Mouse (Mus musculus): Measurements from ENCODE around the gene Hif3a. TPM values are rescaled to one million over a fixed set of nuclear protein-coding genes. Genes with fewer than 3 reads are reported as not detected.
"Not testable (repeated sequence)": the region's sequence is repeated elsewhere in the genome, so short reads cannot be mapped to it uniquely, and the experiment has no call there.

Gene Hif3a
- total RNA-seq (2021): 1 to 10 TPM; 1.9 to 3.1 TPM
- long read RNA-seq, experiment 1: 0 reads
- long read RNA-seq, experiment 2, partial matches to known transcripts: 0 of 1 reads
- long read RNA-seq, experiment 2, other reads (novel, unspliced or antisense): 1 of 1 reads

DNA sequence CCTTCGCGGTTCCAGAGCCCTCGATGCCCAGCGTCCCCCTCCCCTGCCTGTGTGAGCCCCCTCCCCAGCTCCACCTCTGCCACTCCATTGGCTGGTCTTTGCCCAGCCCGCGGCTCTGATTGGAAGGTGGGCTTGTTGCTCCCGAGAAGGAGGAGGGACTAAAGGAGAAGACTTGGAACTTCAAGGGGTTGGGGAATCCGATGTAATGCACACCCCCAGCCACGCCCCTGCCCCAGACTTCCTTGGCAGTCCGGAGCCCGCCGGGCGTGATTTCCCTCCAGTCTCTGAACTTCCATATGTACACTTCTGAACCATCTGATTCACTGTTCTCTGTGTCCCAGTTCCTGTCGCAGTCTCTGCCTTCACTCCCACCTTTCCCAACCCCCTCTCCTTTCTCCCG is at the start of gene Hif3a:
Gene Hif3a, minus strand, starts transcription at position 39 of the 400 bp plus-strand sequence.
- peak; percentile 31 for DNase-seq

DNA sequence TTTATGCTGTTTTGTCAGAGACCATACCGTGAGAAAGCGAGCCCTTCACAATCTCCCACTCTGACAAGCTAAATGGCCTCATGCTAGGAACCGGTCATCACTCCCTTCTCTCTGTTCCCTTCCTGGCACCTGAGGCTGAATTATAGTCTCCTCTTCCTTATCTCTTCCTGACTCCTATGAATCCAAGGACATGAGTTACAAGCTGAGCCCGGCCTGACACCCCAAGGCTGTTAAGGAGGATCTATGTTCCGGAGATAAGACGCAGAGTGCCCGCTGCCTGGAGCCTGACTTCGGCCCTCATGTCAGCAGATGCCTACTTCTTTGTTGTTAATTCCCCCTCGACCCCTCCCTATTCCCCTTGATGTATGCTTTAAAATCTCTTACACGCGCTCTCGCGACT is 39.4 kb upstream of the Hif3a start:
- not testable (repeated sequence) for DNase-seq

DNA sequence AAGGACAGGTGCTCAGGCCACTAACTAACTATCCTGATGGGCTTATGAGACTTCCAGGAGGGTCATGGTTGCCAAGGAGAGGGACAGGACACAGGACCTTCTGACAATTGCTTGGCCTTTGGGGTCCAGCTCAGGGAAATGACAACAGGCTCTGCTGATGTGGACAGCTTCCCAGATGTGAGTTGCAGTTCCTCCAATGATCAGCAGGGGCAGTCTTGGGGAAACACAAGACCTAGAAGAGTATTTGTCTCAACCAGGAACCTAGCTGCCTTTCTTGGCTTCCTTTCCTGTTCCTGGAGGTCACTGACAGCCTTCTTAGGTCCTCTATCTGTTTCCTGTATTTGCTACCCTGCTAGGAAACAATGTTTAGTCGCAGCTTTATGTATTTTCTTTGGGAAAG is 29.1 kb upstream of the Hif3a start:
- no peak for DNase-seq

DNA sequence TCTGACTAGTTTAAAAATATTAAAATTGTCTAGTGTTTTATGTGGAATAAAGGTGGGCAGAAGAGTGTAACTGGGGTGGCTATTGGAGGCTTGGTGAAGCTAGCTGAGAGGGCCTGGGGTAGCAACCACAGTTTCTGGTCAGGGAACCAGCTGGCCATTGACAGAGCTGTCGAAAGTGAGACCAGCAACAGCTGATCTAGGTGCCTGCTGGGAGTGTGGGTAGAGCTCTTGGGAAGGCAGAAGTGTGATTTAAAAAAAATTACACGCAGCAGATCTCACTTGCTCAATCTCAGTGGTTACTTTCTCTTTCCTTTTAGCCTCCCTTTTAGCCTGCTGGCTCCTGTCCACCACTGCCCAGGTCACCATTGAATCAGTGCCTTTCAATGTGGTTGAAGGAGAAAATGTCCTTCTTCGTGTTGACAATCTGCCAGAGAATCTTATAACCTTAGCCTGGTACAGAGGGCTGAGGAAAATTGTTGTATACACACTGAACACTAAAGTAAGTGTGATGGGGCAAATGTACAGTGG is 27.9 kb upstream of the Hif3a start:
- no peak for DNase-seq

DNA sequence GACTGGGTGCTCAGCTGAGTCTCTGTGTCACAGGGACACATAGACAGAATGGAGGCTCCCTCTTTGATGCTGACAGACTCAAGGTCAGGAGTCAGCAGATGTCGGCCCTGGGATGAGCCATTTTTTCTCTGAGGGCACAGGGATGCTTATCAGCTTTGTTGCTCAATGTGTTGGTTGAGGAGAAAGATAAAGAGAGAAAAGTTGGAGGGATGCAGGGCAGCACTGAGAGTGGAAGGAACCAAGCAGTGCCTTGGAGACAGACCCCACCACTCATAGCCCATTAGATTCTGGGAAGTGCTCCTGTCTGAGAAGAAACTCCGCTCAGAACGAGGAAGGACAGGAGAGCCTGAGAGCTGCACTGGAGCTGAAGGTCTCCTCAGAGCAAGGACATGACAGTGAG is 25.5 kb upstream of the Hif3a start:
- DNase-seq: no peak

DNA sequence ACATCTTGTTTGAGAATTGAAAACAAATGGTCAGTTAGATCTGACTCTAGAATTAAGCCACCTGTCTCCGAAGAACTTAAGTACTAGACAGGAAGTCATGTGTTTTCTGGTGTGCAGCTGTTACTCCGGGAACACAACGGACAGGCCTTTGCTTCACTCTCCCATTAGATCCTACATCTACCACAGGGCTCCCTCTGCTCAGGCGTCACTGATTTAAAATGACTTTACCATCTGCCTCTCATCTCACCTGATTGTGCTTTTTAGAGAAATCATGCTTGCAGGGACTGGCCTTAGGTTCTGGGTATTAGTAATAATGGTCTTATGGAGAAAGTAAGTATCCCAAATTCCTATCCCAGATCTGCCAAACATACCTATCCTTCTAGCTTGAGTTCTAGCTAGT is 20.5 kb upstream of the Hif3a start:
- DNase-seq: no peak

DNA sequence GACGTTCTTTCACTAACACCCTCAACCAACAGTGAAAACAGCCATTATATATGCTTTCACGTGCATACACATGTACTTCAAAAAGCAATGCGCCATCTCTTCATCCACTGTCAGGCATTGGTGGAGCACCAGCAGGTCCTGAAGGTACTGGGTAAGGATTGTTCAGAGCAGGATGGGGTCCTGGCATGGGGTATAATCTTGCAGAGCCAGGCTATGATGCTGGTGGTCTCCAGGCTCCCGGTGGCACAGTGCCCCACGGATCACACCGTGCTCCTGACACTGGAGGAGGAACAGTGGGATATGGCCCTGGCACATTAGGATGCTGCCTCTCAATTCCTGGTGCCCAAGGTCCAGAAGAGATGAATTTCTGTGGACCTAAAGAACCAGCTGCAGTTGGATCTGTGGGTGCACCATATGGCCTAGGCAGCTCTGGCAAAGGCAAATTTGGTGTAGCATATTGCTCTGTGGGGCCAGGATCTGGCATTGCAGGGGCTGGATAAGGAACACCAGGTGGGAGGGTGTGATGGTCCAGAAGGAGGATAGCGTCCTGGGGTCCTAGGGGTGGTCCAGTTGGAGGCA is 15.9 kb upstream of the Hif3a start:
- DNase-seq: no peak

DNA sequence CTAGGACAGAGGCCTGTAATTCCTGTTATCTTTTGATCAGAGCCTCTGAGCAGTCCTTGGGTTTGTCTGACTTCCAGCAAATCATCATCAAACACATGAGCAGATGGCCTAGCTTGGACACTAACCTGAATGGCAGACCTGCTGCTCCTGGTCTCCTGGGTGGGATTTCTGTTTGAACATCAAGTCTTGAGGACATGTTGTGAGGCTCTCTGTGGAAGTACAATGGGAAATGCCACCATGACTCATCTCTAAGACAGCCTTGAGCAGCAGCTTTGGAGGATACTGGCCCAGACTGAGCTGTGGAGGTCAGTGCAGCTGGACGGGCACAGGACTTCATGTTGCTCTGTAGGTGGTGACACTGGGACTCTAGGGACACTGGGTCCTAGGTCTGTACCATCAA is 14.3 kb upstream of the Hif3a start:
- DNase-seq: no peak

DNA sequence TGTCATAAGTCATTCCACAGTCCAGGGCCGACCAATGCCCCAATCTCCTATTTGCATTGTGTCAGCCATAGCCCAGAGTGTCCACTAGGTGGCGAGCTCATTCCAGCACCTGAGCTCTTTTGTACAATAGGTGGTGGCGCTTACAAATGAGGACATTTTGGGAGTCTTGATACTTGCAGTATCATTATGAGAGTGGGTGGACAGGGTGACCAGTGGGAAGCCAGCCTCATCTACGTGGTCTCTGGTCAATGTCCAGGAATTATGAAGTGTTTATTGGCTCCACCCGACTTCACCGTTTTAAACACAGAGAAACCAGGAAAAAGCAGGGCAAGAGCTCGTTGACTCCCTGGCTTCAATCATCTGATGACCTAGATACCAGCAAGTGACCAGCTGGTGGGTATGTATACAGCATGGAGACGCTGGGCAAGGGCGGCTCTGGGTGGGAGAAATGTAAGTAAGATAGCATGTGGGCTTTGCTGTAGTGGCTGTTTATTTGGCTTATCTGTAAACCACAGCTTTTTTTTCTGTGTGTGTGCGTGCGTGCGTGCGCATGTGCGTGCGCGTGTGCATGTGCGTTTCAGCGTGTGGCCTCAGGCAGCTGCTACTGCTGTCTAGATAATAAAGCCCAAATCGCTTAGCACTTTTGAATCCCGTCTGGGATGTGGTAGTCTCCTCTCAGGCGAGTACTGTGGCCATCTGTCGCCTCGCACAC is 11.8 kb upstream of the Hif3a start, which contains the start of gene Psg16:
Gene Psg16, plus strand, starts transcription at position 137 of the 712 bp plus-strand sequence.
- DNase-seq: peak; percentile 48

DNA sequence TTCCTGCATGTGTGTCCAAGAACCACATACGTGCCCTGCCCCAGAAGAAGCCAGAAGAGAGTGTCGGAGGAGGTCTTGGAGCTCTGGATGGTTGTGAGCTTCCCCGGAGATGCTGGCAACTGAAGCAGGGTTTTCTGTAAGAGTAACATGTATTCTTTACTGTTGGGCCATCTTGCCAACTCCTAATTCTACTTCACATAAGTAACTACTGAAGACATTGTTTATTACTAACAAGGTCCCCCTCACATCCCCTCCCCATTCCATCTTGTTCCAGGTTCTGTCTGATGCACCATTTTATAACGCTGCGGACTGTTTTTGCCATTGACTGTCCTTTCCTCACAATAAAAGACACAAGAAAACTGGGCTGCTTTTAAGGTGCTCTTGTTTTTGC is 11.3 kb upstream of the Hif3a start:
- no peak for DNase-seq

DNA sequence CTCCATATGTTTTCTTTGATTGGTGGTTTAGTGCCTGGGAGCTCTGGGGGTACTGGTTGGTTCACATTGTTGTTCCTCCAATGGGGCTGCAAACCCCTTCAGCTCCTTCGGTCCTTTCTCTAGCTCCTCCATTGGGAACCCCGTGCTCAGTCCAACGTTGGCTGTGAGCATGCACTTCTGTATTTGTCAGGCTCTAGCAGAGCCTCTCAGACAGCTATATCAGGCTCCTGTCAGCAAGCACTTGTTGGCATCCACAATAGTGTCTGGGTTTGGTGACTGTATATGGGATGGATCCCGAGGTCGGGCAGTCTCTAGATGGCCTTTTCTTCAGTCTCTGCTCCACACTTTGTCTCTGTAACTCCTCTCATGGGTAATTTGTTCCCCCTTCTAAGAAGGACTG is 5.4 kb upstream of the Hif3a start:
- not testable (repeated sequence) for DNase-seq

DNA sequence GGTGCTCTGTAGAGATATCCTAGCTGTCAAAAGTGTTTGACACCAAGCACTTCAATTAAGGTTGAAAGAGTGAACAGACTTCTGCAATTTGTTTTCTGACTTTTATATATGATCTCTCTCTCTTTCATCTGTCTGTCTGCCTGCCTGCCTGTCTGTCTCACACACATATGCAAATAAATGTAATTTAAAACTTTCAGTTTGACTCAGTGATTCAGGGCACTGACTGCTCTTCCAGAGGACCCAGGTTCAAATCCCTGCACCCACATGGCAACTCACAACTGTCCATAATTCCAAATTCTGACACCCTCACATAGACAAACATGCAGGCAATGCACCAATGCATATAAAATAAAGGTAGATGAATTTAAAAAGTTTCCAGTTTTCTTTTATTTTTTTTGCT is 4.8 kb upstream of the Hif3a start:
- no peak for DNase-seq

DNA sequence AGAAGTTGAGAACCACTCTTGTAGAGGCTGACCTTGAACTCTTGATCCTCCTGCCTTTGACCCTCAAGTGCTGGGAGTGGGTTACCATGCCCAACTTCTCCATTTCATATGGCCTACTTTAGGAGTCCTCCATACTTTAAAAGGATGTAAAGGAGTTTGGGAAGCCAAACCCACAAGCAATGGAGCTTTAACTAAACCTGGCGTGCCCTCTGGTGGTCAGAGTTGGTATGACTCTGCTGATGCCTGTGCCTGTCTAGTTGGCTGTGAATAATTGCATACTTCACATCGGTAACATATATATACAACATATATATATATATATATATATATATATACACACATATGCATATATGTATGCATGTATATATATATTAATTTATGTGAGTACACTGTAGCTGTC is 4.2 kb upstream of the Hif3a start:
- DNase-seq: peak; percentile 87

DNA sequence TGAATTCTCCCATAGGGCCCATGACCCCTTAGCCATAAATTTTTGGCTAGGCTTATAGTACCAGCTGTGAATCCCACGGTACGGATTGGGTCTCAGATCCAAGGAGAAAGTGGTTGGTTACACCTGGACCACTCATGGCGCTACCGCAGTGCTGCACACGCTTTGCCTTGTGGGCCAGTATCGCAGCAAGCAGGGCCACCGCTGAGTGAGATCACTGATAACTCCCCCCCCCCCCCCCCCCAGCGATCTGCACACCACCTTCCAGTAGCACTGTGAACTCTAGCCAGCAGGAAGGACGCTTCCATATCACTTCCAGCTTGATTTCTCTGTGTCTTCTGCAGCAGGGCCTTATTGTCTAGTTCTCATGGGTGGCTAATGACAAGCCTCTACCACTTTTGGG is 3.4 kb upstream of the Hif3a start:
- DNase-seq: no peak

DNA sequence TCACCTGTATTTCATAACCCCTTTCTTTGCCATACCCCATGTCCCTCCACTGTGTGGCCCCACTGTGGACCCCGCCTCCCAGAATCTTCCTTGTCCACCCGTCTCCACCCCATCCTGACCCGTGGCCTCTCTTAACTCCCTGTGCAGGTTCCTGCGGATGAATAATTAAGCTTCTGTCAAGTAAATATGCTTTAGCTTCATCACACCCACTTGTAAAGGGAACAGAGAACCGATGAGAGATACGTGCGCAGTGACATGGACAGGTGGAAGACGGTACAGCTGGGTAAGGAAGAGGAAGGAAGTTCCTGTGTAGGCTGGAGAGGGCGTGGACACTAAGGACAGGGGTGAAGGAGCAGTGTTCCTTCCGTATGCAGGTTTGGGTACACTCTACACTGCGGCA is 618 bp upstream of the Hif3a start:
- DNase-seq: no peak

DNA sequence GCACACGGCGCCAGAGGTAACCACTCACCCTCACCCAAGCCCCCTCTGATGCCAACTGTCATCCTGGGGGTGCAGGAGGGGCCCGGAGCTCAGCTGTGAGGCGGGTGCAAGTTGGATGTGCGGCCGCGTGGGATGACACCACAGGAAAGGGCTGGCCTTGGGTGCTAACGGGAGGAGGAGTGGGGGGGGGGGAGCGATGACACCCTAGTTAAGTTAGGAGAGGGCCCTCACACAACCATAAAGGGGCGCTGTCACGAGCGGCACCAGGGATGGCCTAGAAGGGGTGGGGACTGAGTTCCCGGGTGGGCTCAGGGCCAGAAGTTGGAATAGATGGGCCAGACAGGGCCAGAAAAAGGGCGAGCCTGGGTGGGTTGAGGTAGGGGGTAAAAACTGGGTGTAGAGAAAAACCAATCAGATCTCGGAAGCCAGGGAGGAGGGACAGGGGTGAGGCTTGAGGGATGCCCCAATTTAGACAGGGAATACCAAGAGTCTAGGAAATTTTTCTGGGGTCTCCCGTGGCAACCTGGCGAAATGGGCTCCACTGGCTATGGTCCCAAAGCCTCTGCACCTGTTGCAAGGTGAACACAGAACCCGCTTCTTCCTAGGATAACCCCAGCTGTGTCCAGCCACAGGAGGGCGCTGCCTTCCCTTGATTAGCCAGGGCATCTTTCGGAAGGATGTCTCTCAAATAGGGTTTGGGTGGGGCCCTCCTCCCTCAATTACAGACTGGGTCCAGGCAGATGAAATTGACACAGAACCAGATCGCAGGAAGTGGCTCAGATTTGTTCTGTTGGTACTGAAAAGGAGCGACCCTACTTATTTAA is 1.2 kb downstream of the Hif3a start:
- peak; percentile 25 for DNase-seq

DNA sequence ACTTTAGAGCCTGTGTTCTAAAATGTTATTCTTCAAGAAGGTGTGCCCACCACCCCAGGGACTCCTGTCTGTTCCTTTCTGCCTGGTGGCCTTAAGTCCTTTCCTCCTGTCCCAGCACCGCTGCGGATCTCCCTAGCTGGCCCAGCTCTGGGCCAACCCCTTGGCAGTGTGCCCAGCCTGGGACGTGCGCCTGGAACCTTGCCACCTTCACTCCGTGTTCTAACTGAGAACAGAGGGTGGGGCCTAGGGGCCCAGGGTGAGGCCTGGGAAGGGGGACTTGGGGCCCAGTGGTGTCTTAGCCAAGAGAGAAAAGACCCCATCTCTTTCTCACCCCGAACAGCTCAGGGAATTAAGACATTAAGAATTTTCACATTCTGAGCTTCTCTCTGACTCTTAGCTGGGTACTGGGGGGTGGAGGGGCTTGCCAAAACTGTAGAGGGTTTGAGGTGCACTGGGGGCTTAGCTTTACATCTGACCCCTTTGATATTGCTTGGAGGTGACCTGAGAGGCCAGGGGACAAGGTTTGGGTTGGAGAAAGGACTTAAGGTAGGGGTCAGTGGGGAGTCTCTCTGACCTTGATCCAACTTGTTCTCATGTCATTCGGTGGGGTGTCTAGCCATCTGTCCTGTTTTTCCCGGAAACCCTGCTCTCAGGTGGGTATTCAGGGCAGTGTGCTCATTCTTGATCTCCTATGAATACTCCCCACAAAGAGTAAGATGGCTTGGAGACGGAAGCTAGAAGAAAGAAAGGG is 2.0 kb downstream of the Hif3a start:
- DNase-seq: peak; percentile 93

DNA sequence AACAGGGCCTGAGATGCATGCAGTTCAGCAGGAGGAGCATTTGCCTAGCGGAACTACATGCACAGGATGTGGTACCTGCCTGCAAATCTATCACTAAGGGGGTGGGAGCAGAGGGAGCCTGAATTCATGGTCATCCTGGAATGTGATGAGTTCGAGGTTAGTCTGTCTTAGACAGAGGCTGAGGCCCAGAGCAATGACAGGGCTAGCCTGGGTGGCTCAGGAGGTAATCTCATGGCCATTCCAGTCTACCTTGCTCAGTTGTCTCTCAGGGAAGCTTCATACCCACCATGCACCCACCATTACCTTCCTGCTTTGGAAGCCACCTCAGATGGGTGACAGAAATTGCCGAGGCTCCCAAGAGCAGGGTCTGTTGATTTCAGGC is 2.8 kb downstream of the Hif3a start:
- DNase-seq: no peak

DNA sequence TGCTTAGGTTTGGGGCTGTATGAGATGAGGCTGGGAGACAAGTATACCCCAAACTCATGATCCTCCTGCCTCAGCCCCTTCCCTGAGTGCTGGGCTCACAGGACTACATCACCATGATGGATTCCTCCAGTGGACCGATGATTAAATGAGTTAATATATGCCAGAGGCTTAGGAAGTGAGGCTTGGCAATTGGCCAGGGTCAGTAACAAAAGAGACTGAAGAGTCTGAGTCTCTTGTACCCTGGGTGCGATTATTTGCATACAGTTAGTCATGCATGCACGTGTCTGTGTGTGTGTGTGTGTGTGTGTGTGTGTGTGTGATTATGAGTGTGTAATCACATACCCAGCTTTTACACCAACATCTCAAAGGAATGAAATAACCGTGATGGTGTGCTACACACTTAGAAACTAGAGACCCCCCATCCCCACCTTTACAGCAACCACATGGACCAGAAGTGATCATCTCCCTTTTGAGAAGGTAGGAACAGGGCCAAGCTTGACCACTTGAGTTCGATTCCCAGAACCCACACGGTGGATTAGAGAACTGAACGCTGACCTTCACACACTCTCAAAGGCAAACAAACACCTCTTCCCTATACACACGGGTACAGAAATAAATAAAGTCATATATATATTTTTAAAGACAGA is 3.3 kb downstream of the Hif3a start:
- no peak for DNase-seq

DNA sequence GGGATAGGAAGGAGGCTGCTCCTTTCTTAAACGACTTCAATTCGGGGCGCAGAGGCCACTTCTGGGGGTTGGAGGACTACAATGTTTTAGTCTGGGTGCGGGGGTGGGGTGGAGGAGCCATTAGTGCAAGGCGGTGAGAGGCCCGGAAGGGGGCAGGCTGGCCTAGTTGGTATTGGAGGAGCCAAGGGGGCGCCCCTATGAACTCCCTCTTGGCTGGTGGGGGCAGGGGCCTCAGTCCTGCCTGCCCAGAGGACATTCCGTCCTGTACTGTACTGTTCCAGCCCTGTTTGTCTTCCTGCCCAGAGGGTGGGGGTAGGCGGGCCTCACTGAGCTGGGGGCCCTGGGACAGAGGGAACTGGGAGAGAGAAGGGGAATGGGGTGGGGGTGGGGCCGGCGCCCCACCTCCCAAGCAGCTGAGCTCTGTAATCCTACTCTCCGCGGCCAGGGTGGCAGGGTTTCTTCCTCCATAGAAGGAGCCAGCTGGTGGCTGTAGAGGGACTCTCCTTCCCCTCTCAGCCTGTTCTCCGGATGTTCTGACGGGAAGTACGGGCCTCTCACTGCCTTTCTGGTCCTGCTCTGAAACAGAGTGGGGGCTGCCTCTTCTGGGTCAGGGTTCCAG is 4.0 kb downstream of the Hif3a start:
- peak; percentile 60 for DNase-seq

Data from gastrocnemius, postnatal 10 days (tissue).